Mouse (Mus musculus) brain, embryonic 14.5 days (tissue): Measurements from ENCODE around the gene Rel.

Experiments
- CTCF ChIP-seq: fragments of 200-500 bp; IDR thresholded peaks from 2 replicates; pipeline ENCODE4 v1.5.1; 2012; ENCODE audit warnings: inconsistent platforms, mild to moderate bottlenecking, moderate library complexity, borderline replicate concordance; ENCODE audit not compliant: insufficient read depth, insufficient read length; ENCODE audit errors: extremely low read depth
- POLR2A ChIP-seq: fragments of 200-500 bp; IDR thresholded peaks from 2 replicates; pipeline ENCODE4 v1.6.1; 2012; ENCODE audit warnings: mild to moderate bottlenecking, inconsistent platforms, borderline replicate concordance; ENCODE audit not compliant: poor library complexity, insufficient read depth, insufficient read length, severe bottlenecking; ENCODE audit errors: extremely low read depth

- TF ChIP-seq POLR2A, result no peak
- TF ChIP-seq CTCF, result no peak
Observed at GRCm38 (mm10) chr11:23728186-23728585, 42.6 kb downstream of the Rel start.
